Mouse (Mus musculus): ENCODE data around the gene Scarb1. TPM values are rescaled to one million over a fixed set of nuclear protein-coding genes. Genes with fewer than 3 reads are reported as not detected.

The Scarb1 gene
- polyA plus RNA-seq, 1 experiment: 7.0 TPM

GRCm38 (mm10) chr5:125330191-125330590 lies 10.7 kb downstream of the Scarb1 start:
- Histone ChIP-seq H3K4me3 (replicated peaks) (no peak overlapping the region), H3K27me3 (ENCODE audit: control insufficient read depth) (no peaks in the 10 kb centered on the region), H3K9me3 (ENCODE audit: control insufficient read depth, low read length) (peaks cover 2% of the 10 kb centered on the region; the same call in 1 of the 2 replicates), H3K36me3 (ENCODE audit: control insufficient read depth) (peaks cover 72% of the 10 kb centered on the region), H3K4me1 (ENCODE audit: control insufficient read depth) (peaks cover 20% of the 10 kb centered on the region)
- TF ChIP-seq GATA1 (IDR thresholded peaks at IDR 0.05; ENCODE audit: low read length) (no peak), TAL1 (IDR thresholded peaks at IDR 0.05; ENCODE audit: low read length) (no peak)

GRCm38 (mm10) chr5:125327596-125328385 lies 13.1 kb downstream of the Scarb1 start:
- H3K36me3 ChIP-seq (ENCODE audit: control insufficient read depth): peaks cover 68% of the 10 kb centered on the region
- H3K9me3 ChIP-seq (ENCODE audit: control insufficient read depth, low read length): peaks cover 2% of the 10 kb centered on the region; the same call in 1 of the 2 replicates
- no peaks in the 10 kb centered on the region for H3K27me3 ChIP-seq (ENCODE audit: control insufficient read depth)
- no peak overlapping the region for H3K4me3 ChIP-seq (replicated peaks)
- H3K4me1 ChIP-seq (ENCODE audit: control insufficient read depth): peaks cover 20% of the 10 kb centered on the region
- TF ChIP-seq TAL1 (IDR thresholded peaks at IDR 0.05; ENCODE audit: low read length) (no peak), GATA1 (IDR thresholded peaks at IDR 0.05; ENCODE audit: low read length) (no peak)

- Histone ChIP-seq H3K4me3 (replicated peaks) (no peak overlapping the region), H3K9me3 (ENCODE audit: control insufficient read depth, low read length) (peaks cover 2% of the 10 kb centered on the region; the same call in 1 of the 2 replicates), H3K27me3 (ENCODE audit: control insufficient read depth) (no peaks in the 10 kb centered on the region), H3K4me1 (ENCODE audit: control insufficient read depth) (peaks cover 23% of the 10 kb centered on the region), H3K36me3 (ENCODE audit: control insufficient read depth) (peaks cover 67% of the 10 kb centered on the region)
- no peak for TF ChIP-seq GATA1 (IDR thresholded peaks at IDR 0.05; ENCODE audit: low read length)
- TF ChIP-seq TAL1 (IDR thresholded peaks at IDR 0.05; ENCODE audit: low read length): no peak
Measured at GRCm38 (mm10) chr5:125326351-125326750, 14.5 kb downstream of the Scarb1 start.

GRCm38 (mm10) chr5:125325931-125326330 lies 15.0 kb downstream of the Scarb1 start:
- Histone ChIP-seq H3K4me3 (replicated peaks) (no peak overlapping the region), H3K27me3 (ENCODE audit: control insufficient read depth) (no peaks in the 10 kb centered on the region), H3K9me3 (ENCODE audit: control insufficient read depth, low read length) (peaks cover 2% of the 10 kb centered on the region; the same call in 1 of the 2 replicates), H3K36me3 (ENCODE audit: control insufficient read depth) (peaks cover 65% of the 10 kb centered on the region), H3K4me1 (ENCODE audit: control insufficient read depth) (peaks cover 22% of the 10 kb centered on the region)
- TF ChIP-seq GATA1 (IDR thresholded peaks at IDR 0.05; ENCODE audit: low read length): no peak
- TF ChIP-seq TAL1 (IDR thresholded peaks at IDR 0.05; ENCODE audit: low read length): no peak

- peaks cover 61% of the 10 kb centered on the region for H3K36me3 ChIP-seq (ENCODE audit: control insufficient read depth)
- no peak overlapping the region for H3K4me3 ChIP-seq (replicated peaks)
- TF ChIP-seq GATA1 (IDR thresholded peaks at IDR 0.05; ENCODE audit: low read length) (no peak), TAL1 (IDR thresholded peaks at IDR 0.05; ENCODE audit: low read length) (no peak)
- H3K27me3 ChIP-seq (ENCODE audit: control insufficient read depth): no peaks in the 10 kb centered on the region
- H3K9me3 ChIP-seq (ENCODE audit: control insufficient read depth, low read length): peaks cover 2% of the 10 kb centered on the region; the same call in 1 of the 2 replicates
- peaks cover 20% of the 10 kb centered on the region for H3K4me1 ChIP-seq (ENCODE audit: control insufficient read depth)
Measured at GRCm38 (mm10) chr5:125325285-125325684, 15.6 kb downstream of the Scarb1 start.

- H3K4me3 ChIP-seq (replicated peaks): no peak overlapping the region
- H3K27me3 ChIP-seq (ENCODE audit: control insufficient read depth): no peaks in the 10 kb centered on the region
- H3K9me3 ChIP-seq (ENCODE audit: control insufficient read depth, low read length): peaks cover 2% of the 10 kb centered on the region; the same call in 1 of the 2 replicates
- TF ChIP-seq GATA1 (IDR thresholded peaks at IDR 0.05; ENCODE audit: low read length) (no peak), TAL1 (IDR thresholded peaks at IDR 0.05; ENCODE audit: low read length) (no peak)
- peaks cover 64% of the 10 kb centered on the region for H3K36me3 ChIP-seq (ENCODE audit: control insufficient read depth)
- peaks cover 20% of the 10 kb centered on the region for H3K4me1 ChIP-seq (ENCODE audit: control insufficient read depth)
Measured at GRCm38 (mm10) chr5:125323939-125324480, 16.9 kb downstream of the Scarb1 start.

GRCm38 (mm10) chr5:125323128-125323527 lies 17.8 kb downstream of the Scarb1 start:
- Histone ChIP-seq H3K4me3 (replicated peaks) (no peak overlapping the region), H3K4me1 (ENCODE audit: control insufficient read depth) (peaks cover 16% of the 10 kb centered on the region), H3K27me3 (ENCODE audit: control insufficient read depth) (no peaks in the 10 kb centered on the region), H3K9me3 (ENCODE audit: control insufficient read depth, low read length) (peaks cover 2% of the 10 kb centered on the region; the same call in 1 of the 2 replicates), H3K36me3 (ENCODE audit: control insufficient read depth) (peaks cover 64% of the 10 kb centered on the region)
- no peak for TF ChIP-seq TAL1 (IDR thresholded peaks at IDR 0.05; ENCODE audit: low read length)
- TF ChIP-seq GATA1 (IDR thresholded peaks at IDR 0.05; ENCODE audit: low read length): no peak

- TF ChIP-seq GATA1 (IDR thresholded peaks at IDR 0.05; ENCODE audit: low read length) (no peak), TAL1 (IDR thresholded peaks at IDR 0.05; ENCODE audit: low read length) (no peak)
- Histone ChIP-seq H3K9me3 (ENCODE audit: control insufficient read depth, low read length) (peaks cover 2% of the 10 kb centered on the region; the same call in 1 of the 2 replicates), H3K4me1 (ENCODE audit: control insufficient read depth) (peaks cover 14% of the 10 kb centered on the region), H3K27me3 (ENCODE audit: control insufficient read depth) (no peaks in the 10 kb centered on the region), H3K36me3 (ENCODE audit: control insufficient read depth) (peaks cover 62% of the 10 kb centered on the region), H3K4me3 (replicated peaks) (no peak overlapping the region)
Measured at GRCm38 (mm10) chr5:125321836-125322235, 19.1 kb downstream of the Scarb1 start.

GRCm38 (mm10) chr5:125319057-125319800 lies 21.7 kb downstream of the Scarb1 start:
- no peak overlapping the region for H3K4me3 ChIP-seq (replicated peaks)
- H3K27me3 ChIP-seq (ENCODE audit: control insufficient read depth): no peaks in the 10 kb centered on the region
- no peaks in the 10 kb centered on the region for H3K9me3 ChIP-seq (ENCODE audit: control insufficient read depth, low read length)
- TF ChIP-seq GATA1 (IDR thresholded peaks at IDR 0.05; ENCODE audit: low read length) (no peak), TAL1 (IDR thresholded peaks at IDR 0.05; ENCODE audit: low read length) (no peak)
- H3K4me1 ChIP-seq (ENCODE audit: control insufficient read depth): peaks cover 22% of the 10 kb centered on the region
- H3K36me3 ChIP-seq (ENCODE audit: control insufficient read depth): peaks cover 46% of the 10 kb centered on the region
